Mouse (Mus musculus): ENCODE results near the gene Ninj1.

DNA sequence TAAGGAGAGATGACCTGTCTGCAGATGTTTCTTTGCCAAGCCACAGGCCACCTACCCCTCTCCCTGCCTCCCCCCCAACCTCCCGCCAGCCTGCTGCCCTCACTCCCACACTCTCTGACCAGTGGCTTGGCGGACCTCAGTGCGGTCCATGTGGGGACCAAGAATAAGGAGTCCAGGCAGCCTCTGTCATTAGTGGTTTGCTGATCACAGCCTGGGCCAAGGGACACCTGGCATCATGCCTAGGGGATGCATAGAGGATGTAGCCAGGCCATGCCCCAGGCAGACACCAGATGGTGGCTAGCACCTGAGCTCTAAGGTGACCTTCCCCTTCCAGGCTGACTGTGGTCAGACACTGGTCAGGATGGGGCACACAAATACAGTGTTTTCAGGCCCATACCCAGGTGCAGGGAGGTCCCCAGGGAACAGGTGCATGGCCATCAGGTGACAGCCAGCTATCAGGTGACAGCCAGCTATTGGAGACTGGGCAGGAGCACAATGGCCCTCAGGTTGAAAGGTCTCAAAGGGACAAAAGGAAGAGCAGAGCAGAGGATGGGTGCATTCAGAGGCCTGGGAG is 5.8 kb upstream of the Ninj1 start:
- TF ChIP-seq CTCF (IDR thresholded peaks at IDR 0.05; ENCODE audit: low read depth) (no peak), EP300 (IDR thresholded peaks at IDR 0.05; ENCODE audit: low read depth) (no peak)
